Mouse (Mus musculus) hindbrain, embryonic 12.5 days (tissue): ENCODE results near the gene Olr1. TPM values are rescaled to one million over a fixed set of nuclear protein-coding genes. Genes with fewer than 3 reads are reported as not detected.

Experiments
- ATAC-seq: fragments of 200-750 bp; cut with Nextera tagmentation; 2 replicates; pipeline ENCODE4 v1.8.0; 2017; ENCODE audit warnings: moderate TSS enrichment; ENCODE audit not compliant: low FRiP score
- H3K27ac ChIP-seq: fragments of 300-500 bp; sonication (generic); 2 replicates; pipeline ENCODE4 v1.5.1; 2016; ENCODE audit warnings: mild to moderate bottlenecking
- H3K27me3 ChIP-seq: fragments of 300-500 bp; sonication (generic); 2 replicates; pipeline ENCODE4 v1.6.1; 2016; ENCODE audit warnings: mild to moderate bottlenecking
- H3K36me3 ChIP-seq: fragments of 300-500 bp; sonication (generic); 2 replicates; pipeline ENCODE4 v1.6.1; 2016; ENCODE audit warnings: mild to moderate bottlenecking
- H3K4me1 ChIP-seq: fragments of 300-500 bp; sonication (generic); 2 replicates; pipeline ENCODE4 v1.6.1; 2016
- H3K4me2 ChIP-seq: fragments of 300-500 bp; sonication (generic); replicated peaks from 2 replicates; pipeline ENCODE4 v1.6.1; 2016; ENCODE audit warnings: mild to moderate bottlenecking
- H3K4me3 ChIP-seq: fragments of 300-500 bp; sonication (generic); 2 replicates; pipeline ENCODE4 v1.5.1; 2016; ENCODE audit warnings: mild to moderate bottlenecking
- H3K9ac ChIP-seq: fragments of 300-500 bp; sonication (generic); 2 replicates; pipeline ENCODE4 v1.6.1; 2016; ENCODE audit warnings: mild to moderate bottlenecking, moderate library complexity
- H3K9me3 ChIP-seq: fragments of 300-500 bp; sonication (generic); replicated peaks from 2 replicates; pipeline ENCODE4 v1.6.1; 2016; ENCODE audit warnings: mild to moderate bottlenecking
- WGBS: fragments of 180-500 bp; shearing (Covaris S2); methylation state at CpG from one replicate; pipeline ENCODE4 v1.1.7; 2016; 5-methylcytosine and 5-hydroxymethylcytosine counted together
- polyA plus RNA-seq: library from polyadenylated mRNA; unstranded; fragments of >200 nt; fragmentation: Nextera tagmentation; extraction: Ambion mirVana; gene quantifications from 2 replicates; pipeline ENCODE4 v1.2.1, GENCODE M21; 2016

The Olr1 gene
- 0.07 TPM in 1 of 2 replicates, not detected in the other for polyA plus RNA-seq

- no peak within 1 kb of the TSS for H3K27ac ChIP-seq
- no peak for ATAC-seq
- H3K4me1 ChIP-seq: no peaks in the 10 kb centered on the region
- no peaks in the 10 kb centered on the region for H3K9me3 ChIP-seq
- H3K4me2 ChIP-seq: no peak within 1 kb of the TSS
- H3K27me3 ChIP-seq: no peaks in the 10 kb centered on the region
- H3K36me3 ChIP-seq: no peaks in the 10 kb centered on the region
- H3K9ac ChIP-seq: no peak within 1 kb of the TSS
- H3K4me3 ChIP-seq: no peak within 1 kb of the TSS
- 89% methylated on average over 9 of the region's 9 CpGs for WGBS
Observed at GRCm38 (mm10) chr6:129507024-129507423, at the start of gene Olr1. Gene Olr1, minus strand, starts transcription at chr6:129507165.

DNA sequence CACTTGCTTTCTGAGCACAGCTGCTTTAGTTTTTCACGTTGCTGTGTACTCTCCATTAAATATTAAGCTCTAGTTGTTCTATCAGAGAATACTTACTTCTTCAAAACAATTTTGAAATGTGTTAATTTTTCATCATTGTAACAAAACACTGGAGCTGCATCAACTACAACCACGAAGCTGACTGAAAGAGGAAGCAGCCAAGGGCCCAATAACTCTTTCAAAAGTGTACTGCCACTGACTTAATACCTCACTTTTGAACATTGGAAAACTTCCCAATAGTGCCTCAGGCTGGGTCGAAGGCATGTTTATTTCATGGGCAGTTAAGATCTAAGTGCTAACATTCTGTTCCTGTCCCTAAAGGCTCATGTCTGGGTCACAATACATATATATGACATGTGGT lies 41.0 kb upstream of the Olr1 start:
- Histone ChIP-seq H3K4me3 (no peak overlapping the region), H3K9ac (no peak overlapping the region), H3K4me2 (no peak overlapping the region), H3K36me3 (no peaks in the 10 kb centered on the region), H3K27ac (no peak overlapping the region), H3K9me3 (no peaks in the 10 kb centered on the region), H3K27me3 (no peaks in the 10 kb centered on the region), H3K4me1 (0 out of 2 replicates have a peak, but pooled peaks cover 6% of the 10 kb centered on the region)
- no peak for ATAC-seq
- WGBS: 73% methylated on average over 3 of the region's 3 CpGs

- Histone ChIP-seq H3K27ac (no peak overlapping the region), H3K4me1 (0 out of 2 replicates have a peak, but pooled peaks cover 6% of the 10 kb centered on the region), H3K27me3 (no peaks in the 10 kb centered on the region), H3K9me3 (no peaks in the 10 kb centered on the region), H3K9ac (no peak overlapping the region), H3K4me3 (no peak overlapping the region), H3K36me3 (peaks cover 5% of the 10 kb centered on the region; the same call in 1 of the 2 replicates), H3K4me2 (no peak overlapping the region)
- ATAC-seq: no peak
- 84% methylated on average over 2 of the region's 2 CpGs for WGBS
Observed at GRCm38 (mm10) chr6:129547277-129547676, 40.3 kb upstream of the Olr1 start.

- Histone ChIP-seq H3K4me1 (peaks cover 13% of the 10 kb centered on the region), H3K27me3 (no peaks in the 10 kb centered on the region), H3K4me2 (no peak overlapping the region), H3K9ac (no peak overlapping the region), H3K36me3 (peaks cover 30% of the 10 kb centered on the region), H3K27ac (no peak overlapping the region), H3K9me3 (no peaks in the 10 kb centered on the region), H3K4me3 (no peak overlapping the region)
- 68% methylated on average over 6 of the region's 6 CpGs for WGBS
- ATAC-seq: peak; percentile 79
Observed at GRCm38 (mm10) chr6:129543709-129544606, 37.0 kb upstream of the Olr1 start.

DNA sequence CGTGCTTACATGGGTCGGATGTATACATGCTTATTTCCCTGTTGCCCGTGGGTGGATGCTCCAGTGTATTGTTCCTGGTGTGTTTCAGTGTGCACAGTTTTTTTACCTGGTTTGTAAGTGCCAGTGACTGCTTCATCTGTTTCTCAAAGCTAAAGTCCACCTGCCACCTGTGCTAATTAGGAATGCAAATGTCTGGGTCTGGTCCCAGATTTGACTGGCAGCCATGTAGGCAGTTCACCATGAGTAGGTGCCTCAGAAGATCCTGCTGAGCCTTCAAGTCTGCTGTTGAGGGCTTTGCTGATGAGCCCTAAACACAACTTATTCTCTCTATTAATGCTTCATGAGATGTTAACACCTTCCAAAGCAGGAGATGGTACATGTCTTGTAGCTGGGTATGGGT lies 35.6 kb upstream of the Olr1 start:
- WGBS: 86% methylated on average over 3 of the region's 3 CpGs
- H3K36me3 ChIP-seq: peaks cover 44% of the 10 kb centered on the region
- peaks cover 13% of the 10 kb centered on the region for H3K4me1 ChIP-seq
- no peak overlapping the region for H3K27ac ChIP-seq
- H3K4me2 ChIP-seq: no peak overlapping the region
- H3K9ac ChIP-seq: no peak overlapping the region
- no peak overlapping the region for H3K4me3 ChIP-seq
- H3K27me3 ChIP-seq: no peaks in the 10 kb centered on the region
- H3K9me3 ChIP-seq: no peaks in the 10 kb centered on the region
- ATAC-seq: no peak

DNA sequence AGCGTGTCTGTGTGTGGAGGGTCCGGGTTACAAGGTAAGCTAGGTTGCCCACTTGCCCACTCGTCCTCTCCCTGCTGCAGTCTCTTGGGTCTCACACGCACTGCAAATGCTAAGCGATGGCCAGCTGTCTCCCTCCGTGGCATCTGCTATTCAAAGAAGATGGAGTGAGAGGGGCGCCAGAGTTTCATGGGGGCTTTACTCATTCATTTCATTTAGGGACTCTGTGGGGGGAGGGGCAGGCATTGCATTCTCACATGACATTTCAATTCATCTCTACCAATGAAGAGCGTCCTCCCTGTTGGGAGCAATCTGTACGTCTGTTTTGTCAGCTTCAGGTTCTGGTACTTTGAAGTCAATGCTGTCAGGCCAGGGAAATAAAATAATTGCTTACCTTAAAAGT lies 35.0 kb upstream of the Olr1 start:
- no peak overlapping the region for H3K27ac ChIP-seq
- no peaks in the 10 kb centered on the region for H3K27me3 ChIP-seq
- H3K4me1 ChIP-seq: peaks cover 13% of the 10 kb centered on the region
- peaks cover 44% of the 10 kb centered on the region for H3K36me3 ChIP-seq
- no peak overlapping the region for H3K4me3 ChIP-seq
- H3K4me2 ChIP-seq: no peak overlapping the region
- H3K9ac ChIP-seq: no peak overlapping the region
- H3K9me3 ChIP-seq: no peaks in the 10 kb centered on the region
- no peak for ATAC-seq
- WGBS: 45% methylated on average over 9 of the region's 9 CpGs

DNA sequence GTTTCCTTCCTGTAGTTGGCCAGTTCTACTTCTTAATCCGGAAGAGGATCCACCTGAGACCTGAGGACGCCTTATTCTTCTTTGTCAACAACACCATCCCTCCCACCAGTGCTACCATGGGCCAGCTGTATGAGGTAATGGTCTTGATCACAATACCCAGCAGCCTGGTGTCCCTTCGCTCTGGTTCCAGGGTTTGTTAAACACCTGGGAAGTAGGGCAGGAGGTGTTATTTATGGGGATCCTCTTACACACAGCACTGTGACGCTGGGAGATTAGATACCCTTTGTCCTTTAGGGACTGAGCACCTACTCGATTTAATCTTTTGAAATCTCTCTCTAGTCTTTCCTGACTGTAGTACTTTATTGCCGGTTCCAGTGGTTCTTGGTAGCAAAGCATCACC lies 31.6 kb upstream of the Olr1 start:
- WGBS: 90% methylated on average over 6 of the region's 6 CpGs
- Histone ChIP-seq H3K9me3 (no peaks in the 10 kb centered on the region), H3K9ac (no peak overlapping the region), H3K4me3 (no peak overlapping the region), H3K27ac (no peak overlapping the region), H3K4me2 (no peak overlapping the region), H3K36me3 (peaks cover 44% of the 10 kb centered on the region), H3K4me1 (peaks cover 23% of the 10 kb centered on the region), H3K27me3 (no peaks in the 10 kb centered on the region)
- ATAC-seq: no peak

DNA sequence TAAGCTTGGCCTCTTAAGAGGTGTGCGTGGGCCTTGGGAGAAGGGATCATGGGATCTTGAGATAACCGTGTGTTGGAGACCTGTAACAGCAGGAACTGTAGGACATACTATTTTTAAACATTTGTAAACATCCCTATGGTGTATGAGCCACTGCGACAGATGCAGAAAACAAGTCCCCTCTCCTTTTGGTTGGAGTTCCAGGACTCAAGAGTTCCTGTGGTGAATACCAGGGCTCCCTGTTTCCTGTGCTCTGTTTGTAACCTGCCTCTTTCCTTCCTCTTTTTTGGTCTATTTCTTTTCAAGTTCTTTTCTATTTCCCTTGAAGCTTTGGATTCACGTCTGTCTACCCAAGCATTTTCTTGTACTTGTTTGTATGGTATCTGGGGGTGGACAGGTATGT lies 28.8 kb upstream of the Olr1 start:
- Histone ChIP-seq H3K9me3 (no peaks in the 10 kb centered on the region), H3K9ac (no peak overlapping the region), H3K4me2 (peak overlapping the region; percentile 67), H3K4me3 (peak overlapping the region; percentile 82; the same call in 1 of the 2 replicates), H3K27me3 (no peaks in the 10 kb centered on the region), H3K27ac (no peak overlapping the region), H3K4me1 (peaks cover 15% of the 10 kb centered on the region), H3K36me3 (peaks cover 31% of the 10 kb centered on the region)
- 86% methylated on average over 4 of the region's 4 CpGs for WGBS
- no peak for ATAC-seq

GRCm38 (mm10) chr6:129534627-129535190 lies 27.7 kb upstream of the Olr1 start:
- H3K9me3 ChIP-seq: no peaks in the 10 kb centered on the region
- H3K4me3 ChIP-seq: peak overlapping the region; percentile 82
- no peaks in the 10 kb centered on the region for H3K27me3 ChIP-seq
- WGBS: 58% methylated on average over 4 of the region's 4 CpGs
- H3K4me2 ChIP-seq: peak overlapping the region; percentile 67
- H3K27ac ChIP-seq: no peak overlapping the region
- ATAC-seq: peak; percentile 14; the same call in 1 of the 2 replicates
- H3K36me3 ChIP-seq: peaks cover 22% of the 10 kb centered on the region
- H3K4me1 ChIP-seq: peaks cover 15% of the 10 kb centered on the region
- peak overlapping the region; percentile 75 for H3K9ac ChIP-seq

GRCm38 (mm10) chr6:129534057-129534456 lies 27.1 kb upstream of the Olr1 start:
- no peaks in the 10 kb centered on the region for H3K27me3 ChIP-seq
- whole genome bisulfite sequencing: 20% methylated on average over 9 of the region's 9 CpGs
- peaks cover 15% of the 10 kb centered on the region for H3K4me1 ChIP-seq
- ATAC-seq: peak; percentile 33
- H3K27ac ChIP-seq: peak overlapping the region; percentile 83; the same call in 1 of the 2 replicates
- peak overlapping the region; percentile 67 for H3K4me2 ChIP-seq
- H3K36me3 ChIP-seq: peaks cover 15% of the 10 kb centered on the region
- peak overlapping the region; percentile 82 for H3K4me3 ChIP-seq
- H3K9ac ChIP-seq: peak overlapping the region; percentile 75
- no peaks in the 10 kb centered on the region for H3K9me3 ChIP-seq

DNA sequence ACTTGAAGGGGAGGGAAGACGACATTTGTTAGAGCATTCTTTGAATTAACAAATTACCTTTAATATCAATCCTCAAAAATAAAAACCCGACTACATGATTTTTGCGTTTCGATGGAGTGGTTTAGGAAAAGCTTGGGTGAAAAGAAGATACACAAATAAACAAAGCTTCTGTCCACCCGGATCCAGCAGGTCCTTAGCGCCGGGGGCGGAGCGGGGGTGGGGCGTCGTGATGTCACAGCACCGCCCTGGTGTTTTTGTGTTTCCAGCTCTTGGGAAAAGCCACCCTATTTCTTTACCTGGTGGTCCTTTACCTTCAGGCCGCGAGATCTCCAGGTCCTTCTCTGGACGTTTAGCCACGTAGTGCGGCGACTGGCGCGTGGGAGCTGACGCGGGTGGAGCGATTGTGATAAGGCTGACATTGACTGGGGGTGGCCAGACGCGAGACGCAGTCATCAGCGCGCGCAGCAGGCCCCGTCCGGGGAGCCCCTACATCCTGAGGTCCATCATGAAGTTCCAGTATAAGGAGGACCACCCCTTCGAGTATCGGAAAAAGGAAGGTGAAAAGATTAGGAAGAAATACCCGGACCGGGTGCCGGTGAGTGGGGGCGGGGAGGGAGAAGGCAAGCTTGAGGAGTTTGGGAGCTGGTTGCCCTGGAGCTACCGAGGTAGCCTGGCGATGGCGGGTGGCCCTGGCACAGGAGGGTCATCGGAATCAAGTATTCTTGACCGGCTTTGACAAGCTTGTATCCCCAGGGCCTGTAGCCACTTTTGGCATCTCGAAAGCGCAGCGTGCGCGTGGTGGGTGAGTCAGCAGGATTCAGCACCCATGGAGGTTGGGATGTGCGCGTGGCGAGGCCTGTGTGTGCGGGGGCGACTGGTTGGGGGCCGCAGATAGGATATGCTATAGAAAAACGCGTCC lies 26.2 kb upstream of the Olr1 start, which contains the start of gene Gabarapl1:
Gene Gabarapl1, plus strand, starts transcription at position 219 of the 919 bp plus-strand sequence.
- H3K27ac ChIP-seq: peak within 1 kb of the TSS; percentile 83
- H3K4me3 ChIP-seq: peak within 1 kb of the TSS; percentile 82
- WGBS: under 1% methylated on average over 55 of the region's 55 CpGs
- no peaks in the 10 kb centered on the region for H3K9me3 ChIP-seq
- H3K36me3 ChIP-seq: peaks cover 7% of the 10 kb centered on the region; the same call in 1 of the 2 replicates
- ATAC-seq: peak; percentile 88
- H3K27me3 ChIP-seq: no peaks in the 10 kb centered on the region
- H3K9ac ChIP-seq: peak within 1 kb of the TSS; percentile 75
- H3K4me2 ChIP-seq: peak within 1 kb of the TSS; percentile 67
- peaks cover 15% of the 10 kb centered on the region for H3K4me1 ChIP-seq
